Mouse (Mus musculus) heart, adult 8-10 months (tissue): ENCODE measurements around the gene Gli2. TPM values are rescaled to one million over a fixed set of nuclear protein-coding genes. Genes with fewer than 3 reads are reported as not detected.

Experiments
- DNase-seq: peaks from one replicate; pipeline ENCODE4 v3.0.0; 2022; ENCODE audit warnings: low spot score
- microRNA-seq: library from miRNA; unstranded; fragments of <30 nt; microRNA quantifications from one replicate; pipeline ENCODE4 v1.2.0, GENCODE M21; 2022
- total RNA-seq, 4 experiments: library from RNA; stranded (reverse); gene quantifications; 2 replicates each; pipeline ENCODE4 v1.2.4; 2022

Gene Gli2
- total RNA-seq, 4 experiments from 2014 or later = 0.80 to 1.5 (median 0.99) TPM

DNA sequence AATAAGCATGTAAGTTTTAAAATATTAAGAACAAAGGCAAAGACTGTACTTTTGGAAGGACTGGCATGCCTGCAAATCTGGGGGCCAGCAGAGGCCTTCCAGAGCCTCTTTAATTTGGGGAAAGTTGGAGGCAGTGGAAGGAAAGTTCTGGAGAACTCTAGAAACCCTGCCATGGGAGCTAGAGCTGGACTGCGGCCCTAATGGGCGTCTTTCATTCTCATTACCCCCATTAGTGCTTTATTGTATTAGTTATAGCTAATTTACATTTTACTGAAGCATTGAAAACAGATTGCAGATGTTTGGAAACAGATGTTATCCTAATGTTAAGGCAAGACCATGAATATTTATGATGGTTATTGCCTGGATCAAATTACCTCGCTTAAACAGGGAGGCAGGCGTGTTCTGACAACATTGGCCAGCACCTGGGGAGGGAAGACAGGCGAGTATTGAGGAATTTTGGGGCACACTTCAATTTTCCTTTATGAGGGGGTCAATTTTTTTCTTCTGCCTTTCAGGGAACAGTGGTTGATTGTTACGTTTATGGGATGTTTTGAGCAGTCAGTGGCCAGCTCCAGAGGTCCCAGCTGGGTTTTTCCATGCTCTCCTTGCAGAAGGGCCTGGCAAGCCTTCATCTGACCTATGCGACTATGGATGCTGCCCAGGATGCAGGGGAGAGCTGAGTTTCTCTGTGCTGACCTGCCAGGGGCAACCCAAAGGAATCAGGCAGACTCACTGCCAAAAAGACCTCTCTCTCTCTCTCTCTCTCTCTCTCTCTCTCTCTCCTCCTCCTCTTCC is 253.9 kb downstream of the Gli2 start:
- DNase-seq = no peak

DNA sequence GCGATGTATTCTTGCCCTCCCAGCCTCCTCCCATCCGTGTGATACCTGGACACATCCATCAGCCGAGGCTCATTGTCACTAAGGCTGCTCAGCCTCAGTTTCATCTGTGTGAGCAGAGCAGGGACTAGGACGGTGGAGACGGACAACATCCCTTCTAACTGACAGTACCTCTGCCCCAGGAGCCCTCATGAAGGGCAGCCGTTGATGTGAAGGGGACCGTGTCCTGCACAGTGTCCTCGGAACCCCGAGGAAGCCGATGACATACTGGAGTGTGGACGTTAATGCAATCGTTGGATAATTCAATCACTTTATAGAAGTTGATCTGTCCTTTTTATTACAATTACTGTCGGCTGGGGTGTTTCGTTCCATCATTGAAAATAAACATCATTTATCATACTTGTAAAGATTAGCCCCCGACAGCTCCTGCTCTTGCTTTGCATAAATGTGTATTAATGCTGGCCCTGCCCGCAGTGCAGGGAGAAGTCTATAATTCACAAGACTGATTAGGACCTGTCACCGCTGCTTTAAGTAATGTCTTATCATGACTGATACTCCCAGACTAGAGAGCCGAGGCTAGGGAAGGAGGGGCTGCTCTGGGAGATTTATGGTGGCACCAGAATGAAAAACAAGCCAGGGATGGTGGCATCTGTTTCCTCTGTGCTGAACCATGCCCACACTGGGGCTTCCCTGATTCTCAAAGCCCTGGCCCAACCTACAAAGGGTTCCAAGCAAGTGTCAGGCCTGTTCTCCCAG is 257.8 kb downstream of the Gli2 start:
- DNase-seq = no peak

DNA sequence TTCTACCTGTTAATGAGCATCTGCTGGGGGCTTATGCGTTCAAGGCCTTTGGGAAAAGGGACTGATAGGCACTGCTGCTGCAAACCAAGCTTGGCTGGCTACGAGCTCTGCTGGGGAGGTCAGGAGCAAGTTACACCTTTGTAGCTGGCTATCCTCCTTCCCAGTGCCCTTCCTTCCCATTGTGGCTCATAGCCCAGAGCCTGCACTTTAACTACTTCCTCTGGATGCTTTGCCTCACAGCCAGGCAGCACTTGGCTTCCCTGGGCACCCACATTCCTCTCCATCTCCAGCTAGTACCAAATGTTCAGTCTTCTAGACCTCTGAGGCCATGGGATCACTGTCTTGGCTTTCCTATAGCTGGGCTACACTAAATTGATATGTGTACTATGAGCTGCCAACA is 263.5 kb downstream of the Gli2 start:
- DNase-seq = no peak

DNA sequence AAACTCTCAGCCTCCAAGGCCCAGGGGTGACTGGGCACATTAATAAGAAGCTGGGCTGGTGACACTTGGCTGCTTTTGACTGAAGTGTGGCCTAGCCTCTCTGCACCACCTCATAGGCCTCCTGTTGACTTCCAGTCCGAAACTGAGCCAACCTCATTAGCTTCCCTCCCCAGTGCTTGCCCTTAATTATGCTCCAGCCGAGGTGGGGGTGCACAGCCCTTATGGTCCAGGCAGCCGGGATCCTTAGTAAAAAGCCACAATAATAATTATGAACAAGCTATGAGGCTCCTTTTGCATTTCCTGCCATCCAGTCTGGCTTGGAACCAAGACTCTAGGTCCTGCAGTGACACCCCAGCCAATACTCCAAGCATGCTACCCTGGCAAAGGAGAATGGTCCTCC is 264.0 kb downstream of the Gli2 start:
- DNase-seq = no peak

DNA sequence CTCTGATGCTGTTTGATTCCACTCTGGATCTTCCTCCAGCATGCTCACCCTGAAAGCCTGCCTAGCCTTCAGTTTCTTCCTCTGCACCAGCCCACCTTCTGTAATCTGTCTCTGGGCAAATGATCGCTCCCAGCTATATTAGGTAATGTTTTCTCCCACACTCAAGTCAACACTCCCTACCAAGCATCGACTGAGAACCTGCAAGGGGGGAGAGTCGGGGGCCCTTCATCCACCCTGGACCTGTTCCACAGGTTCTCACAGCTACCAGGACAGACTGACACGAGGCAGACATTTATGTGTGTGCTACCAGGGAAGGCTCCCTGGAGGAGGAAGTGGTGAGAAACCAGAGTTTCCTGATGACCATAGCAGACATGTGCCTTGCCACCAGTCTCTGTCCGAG is 264.6 kb downstream of the Gli2 start:
- DNase-seq = no peak

DNA sequence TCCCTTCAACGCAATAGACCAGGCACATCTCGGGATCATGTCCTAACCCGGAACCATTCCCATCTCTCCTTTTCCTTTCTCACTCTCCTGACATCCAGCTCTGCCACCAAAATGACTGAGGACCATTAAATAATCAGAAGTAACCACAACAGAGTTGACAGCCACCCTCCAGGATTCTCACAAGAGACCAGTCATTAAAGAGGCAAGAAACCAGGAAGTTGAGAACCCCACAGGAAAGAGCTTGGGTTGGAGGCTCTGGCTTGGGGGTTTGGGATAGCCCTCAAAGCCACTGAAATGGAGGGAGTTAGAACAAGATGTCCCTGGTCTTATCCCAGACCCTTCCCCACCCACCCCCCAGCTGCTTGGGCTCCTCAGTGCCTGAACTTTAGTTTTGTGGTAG is 265.9 kb downstream of the Gli2 start:
- DNase-seq = no peak

Small RNA genes within 50 kb of the gene (microRNA-seq; reads per million reads assigned to microRNA genes)
- not detected for gene Mir6346
